Comparison of ENCODE assay signal across 8 mouse cellular contexts in the genomic region with DNA sequence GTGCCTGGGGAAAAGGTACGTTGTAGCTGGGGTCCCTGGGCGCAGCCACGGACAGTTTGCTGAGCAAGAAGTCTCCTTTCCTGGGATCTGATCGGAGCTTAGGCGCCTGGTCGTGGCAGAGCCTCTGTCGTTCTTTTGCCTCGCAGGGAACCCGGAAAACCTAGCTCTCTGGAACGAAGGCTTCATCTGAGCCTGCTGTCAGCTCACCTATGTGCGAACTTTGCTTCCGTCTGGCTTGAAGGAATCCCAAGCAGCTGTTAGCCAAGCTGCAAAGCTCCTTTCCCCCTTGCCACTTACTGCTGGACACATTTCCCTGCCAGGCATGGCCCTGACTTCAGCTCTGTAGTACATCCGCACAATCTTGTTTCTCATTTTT. TPM values are rescaled to one million over a fixed set of nuclear protein-coding genes. Genes with fewer than 3 reads are reported as not detected.
DNase-seq lines count a peak whose midpoint lies in the region; ATAC-seq and TF ChIP-seq lines count a peak whose summit lies in the region.

No protein-coding gene starts in this region.

- H3K9ac ChIP-seq in hindbrain, embryonic 11.5 days (ENCODE audit: low read depth, low read length): peak overlapping the region; percentile 68

- TF ChIP-seq CTCF in layer of hippocampus, adult 2 months (conservative IDR thresholded peaks at IDR 0.05): no peak
- TF ChIP-seq CTCF in cortical plate, adult 2 months (IDR thresholded peaks at IDR 0.05; ENCODE audit: extremely low read depth, insufficient read depth, low read length): no peak

- under 1% methylated on average over 13 of the region's 13 CpGs for WGBS in hindbrain, embryonic 11.5 days
- under 1% methylated on average over 13 of the region's 13 CpGs for WGBS in midbrain, embryonic 10.5 days

- H3K36me3 ChIP-seq in hindbrain, embryonic 11.5 days (ENCODE audit: control insufficient read depth, insufficient read depth, low read length): no peaks in the 10 kb centered on the region
- H3K36me3 ChIP-seq in midbrain, embryonic 10.5 days: no peaks in the 10 kb centered on the region

- ATAC-seq in hindbrain, embryonic 11.5 days (ENCODE audit: low FRiP score): no peak; the same call in 1 of the 2 replicates

- TF ChIP-seq POLR2A in cortical plate, adult 2 months (IDR thresholded peaks at IDR 0.05; ENCODE audit: extremely low read depth, insufficient read depth, low read length): 0 out of 2 replicates have a peak, but pooled peaks have one; percentile 18

- no peak for DNase-seq in layer of hippocampus, adult 2 months (ENCODE audit: low spot score in 2 of 2)
- DNase-seq in layer of hippocampus, adult 11-12 months (ENCODE audit: low spot score): no peak
- no peak for DNase-seq in hindbrain, embryonic 11.5 days (ENCODE audit: low spot score)
- DNase-seq in midbrain, embryonic 10.5 days (ENCODE audit: low spot score): no peak
- peak; percentile 1 for DNase-seq in yolk sac, embryonic 10.5 days (ENCODE audit: low spot score)
- DNase-seq in testis, postnatal 14 days (ENCODE audit: low spot score): no peak
- no peak for DNase-seq in lung, postnatal 14 days

- H3K27ac ChIP-seq in layer of hippocampus, adult 2 months: peak overlapping the region; percentile 97
- H3K27ac ChIP-seq in cortical plate, adult 2 months (ENCODE audit: insufficient read depth, low read length): peak overlapping the region; percentile 82
- H3K27ac ChIP-seq in hindbrain, embryonic 11.5 days (ENCODE audit: low read depth, low read length): peak overlapping the region; percentile 61
- peak overlapping the region; percentile 80 for H3K27ac ChIP-seq in midbrain, embryonic 10.5 days (replicated peaks)

- no peaks in the 10 kb centered on the region for H3K27me3 ChIP-seq in hindbrain, embryonic 11.5 days (ENCODE audit: control insufficient read depth, insufficient read depth, low read length)
- H3K27me3 ChIP-seq in midbrain, embryonic 10.5 days (ENCODE audit: low read depth, poor library complexity, severe bottlenecking): peaks cover 15% of the 10 kb centered on the region; the same call in 1 of the 2 replicates

- H3K4me1 ChIP-seq in cortical plate, adult 2 months (ENCODE audit: control insufficient read depth, insufficient read depth, low read length): no peaks in the 10 kb centered on the region; the same call in 1 of the 2 replicates
- no peaks in the 10 kb centered on the region for H3K4me1 ChIP-seq in hindbrain, embryonic 11.5 days (replicated peaks; ENCODE audit: control insufficient read depth, insufficient read depth, low read length)
- peaks cover 23% of the 10 kb centered on the region for H3K4me1 ChIP-seq in midbrain, embryonic 10.5 days

- no peaks in the 10 kb centered on the region for H3K9me3 ChIP-seq in hindbrain, embryonic 11.5 days (ENCODE audit: control insufficient read depth, low read length)
- no peaks in the 10 kb centered on the region for H3K9me3 ChIP-seq in midbrain, embryonic 10.5 days (replicated peaks)

- peak overlapping the region; percentile 77 for H3K4me3 ChIP-seq in layer of hippocampus, adult 2 months
- peak overlapping the region; percentile 78 for H3K4me3 ChIP-seq in cortical plate, adult 2 months (ENCODE audit: insufficient read depth, low read length)
- peak overlapping the region; percentile 45 for H3K4me3 ChIP-seq in hindbrain, embryonic 11.5 days (ENCODE audit: low read depth, low read length)
- H3K4me3 ChIP-seq in midbrain, embryonic 10.5 days: peak overlapping the region; percentile 61

- H3K4me2 ChIP-seq in hindbrain, embryonic 11.5 days (replicated peaks; ENCODE audit: low read depth, low read length): peak overlapping the region; percentile 87

RNA-seq across cellular contexts. Expression of gene Pcdh9, which starts 0.9 kb away (rescaled TPM):
- 100 to 1,000 TPM; 175 to 180 TPM for total RNA-seq in layer of hippocampus, adult 2 months (2021)
- polyA plus RNA-seq in cortical plate, adult 2 months (2012; rRNA removed): 62.3 and 68.3 TPM in 2 replicates
- 41.3 and 50.9 TPM in 2 replicates for polyA plus RNA-seq in hindbrain, embryonic 11.5 days (2014; fragmentation: Nextera tagmentation; extraction: Ambion mirVana)
- 24.1 and 41.4 TPM in 2 replicates for polyA plus RNA-seq in midbrain, embryonic 10.5 days (2016; fragmentation: Nextera tagmentation; extraction: Ambion mirVana)
